Mouse (Mus musculus): Measurements from ENCODE around the gene Cog1. TPM values are rescaled to one million over a fixed set of nuclear protein-coding genes. Genes with fewer than 3 reads are reported as not detected.

The Cog1 gene
- polyA plus RNA-seq, 1 experiment from 2014 or later: 35.0 TPM

DNA sequence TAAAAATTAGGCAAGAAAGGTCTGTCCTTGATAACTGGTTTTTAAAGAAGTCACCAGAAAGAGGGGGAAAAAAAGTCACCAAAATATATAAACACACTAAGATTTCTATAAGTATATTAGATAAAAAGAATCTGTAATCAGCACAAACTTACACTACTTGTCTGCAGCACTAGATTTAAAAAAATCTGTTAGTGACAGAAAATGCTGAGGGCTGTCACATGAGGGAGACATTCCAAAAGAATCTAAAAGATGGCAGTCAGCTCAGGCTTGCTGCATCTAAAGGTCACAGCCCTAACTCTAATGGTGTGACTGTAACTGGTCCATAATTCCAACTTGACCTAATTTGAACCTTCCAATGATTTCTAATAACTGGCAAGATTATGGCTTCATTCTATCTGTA lies 33.0 kb downstream of the Cog1 start:
- Histone ChIP-seq H3K27me3 (ENCODE audit: control insufficient read depth, insufficient read depth, low read length) (no peaks in the 10 kb centered on the region), H3K4me3 (ENCODE audit: low read depth, low read length) (no peak overlapping the region; the same call in 1 of the 2 replicates), H3K4me1 (ENCODE audit: control insufficient read depth, insufficient read depth, low read length) (peaks cover 24% of the 10 kb centered on the region), H3K9me3 (ENCODE audit: control insufficient read depth, low read length) (no peaks in the 10 kb centered on the region), H3K27ac (ENCODE audit: low read depth, low read length) (no peak overlapping the region), H3K9ac (replicated peaks; ENCODE audit: low read depth, low read length) (no peak overlapping the region), H3K4me2 (ENCODE audit: low read depth, low read length) (peak overlapping the region; percentile 81; the same call in 1 of the 2 replicates), H3K36me3 (ENCODE audit: control insufficient read depth, insufficient read depth, low read length) (no peaks in the 10 kb centered on the region)
- ATAC-seq (ENCODE audit: low read depth): no peak

DNA sequence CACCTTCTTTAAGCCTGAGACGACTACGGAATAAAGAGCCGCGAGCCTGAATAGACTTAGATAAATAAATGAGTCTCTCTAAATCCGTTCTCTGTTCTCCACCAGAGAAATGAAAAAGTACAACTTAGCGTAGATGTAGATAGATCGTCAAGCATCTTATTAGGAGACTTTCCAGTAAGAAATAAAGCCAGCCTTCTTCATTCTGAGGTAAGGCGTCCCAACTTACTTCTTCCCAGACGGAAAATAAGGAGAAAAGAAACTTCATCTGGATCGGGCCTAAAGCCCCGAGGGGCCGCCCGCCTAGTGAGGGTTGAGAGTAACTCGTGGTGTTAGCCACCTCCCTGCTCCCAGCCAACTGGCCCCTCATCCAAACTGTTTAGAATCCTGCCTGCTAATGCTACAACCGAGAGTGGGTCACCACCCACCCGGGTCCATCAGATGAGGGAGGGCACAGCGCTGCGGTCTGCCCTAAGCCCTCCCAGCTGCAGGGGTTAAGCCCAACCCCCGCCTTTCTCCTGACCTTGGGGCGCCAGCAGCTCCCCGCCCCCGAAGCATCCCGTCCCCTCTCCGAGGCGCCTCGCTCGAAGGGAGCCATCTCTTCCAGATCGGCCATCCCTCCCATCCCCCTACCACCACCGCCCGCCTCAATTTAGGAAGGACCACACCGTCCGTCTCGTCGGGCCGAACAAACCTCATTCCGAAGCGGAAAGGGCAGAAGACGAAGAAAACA lies 34.1 kb downstream of the Cog1 start:
- peak overlapping the region; percentile 89 for H3K27ac ChIP-seq (ENCODE audit: low read depth, low read length)
- H3K4me2 ChIP-seq (ENCODE audit: low read depth, low read length): peak overlapping the region; percentile 81
- peaks cover 25% of the 10 kb centered on the region for H3K4me1 ChIP-seq (ENCODE audit: control insufficient read depth, insufficient read depth, low read length)
- H3K9ac ChIP-seq (replicated peaks; ENCODE audit: low read depth, low read length): peak overlapping the region; percentile 78
- peaks cover 3% of the 10 kb centered on the region for H3K36me3 ChIP-seq (ENCODE audit: control insufficient read depth, insufficient read depth, low read length)
- H3K9me3 ChIP-seq (ENCODE audit: control insufficient read depth, low read length): no peaks in the 10 kb centered on the region
- 3% methylated on average over 37 of the region's 38 CpGs for WGBS
- H3K27me3 ChIP-seq (ENCODE audit: control insufficient read depth, insufficient read depth, low read length): no peaks in the 10 kb centered on the region
- H3K4me3 ChIP-seq (ENCODE audit: low read depth, low read length): peak overlapping the region; percentile 95
- peak; percentile 41 for ATAC-seq (ENCODE audit: low read depth)

DNA sequence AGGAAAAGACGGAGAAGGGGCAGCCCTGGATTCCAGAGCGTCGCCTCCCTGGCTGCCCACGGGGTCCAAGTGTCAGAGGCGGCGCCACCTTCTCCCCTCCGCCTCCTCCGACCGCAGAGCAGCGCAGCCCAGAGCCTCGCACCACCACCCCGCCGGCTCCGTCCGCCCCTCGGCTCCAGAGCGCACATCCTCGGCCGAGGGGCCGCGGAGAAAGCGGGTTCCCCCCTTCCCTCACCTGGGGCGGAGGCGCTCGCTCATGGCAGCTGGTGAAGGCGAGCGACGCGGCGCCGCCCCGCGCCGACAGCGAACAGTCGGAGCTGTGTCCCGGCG lies 34.6 kb downstream of the Cog1 start:
- Histone ChIP-seq H3K4me3 (ENCODE audit: low read depth, low read length) (peak overlapping the region; percentile 95), H3K4me1 (ENCODE audit: control insufficient read depth, insufficient read depth, low read length) (peaks cover 25% of the 10 kb centered on the region), H3K27me3 (ENCODE audit: control insufficient read depth, insufficient read depth, low read length) (no peaks in the 10 kb centered on the region), H3K36me3 (ENCODE audit: control insufficient read depth, insufficient read depth, low read length) (peaks cover 8% of the 10 kb centered on the region), H3K9me3 (ENCODE audit: control insufficient read depth, low read length) (no peaks in the 10 kb centered on the region), H3K4me2 (ENCODE audit: low read depth, low read length) (peak overlapping the region; percentile 81), H3K27ac (ENCODE audit: low read depth, low read length) (peak overlapping the region; percentile 89), H3K9ac (replicated peaks; ENCODE audit: low read depth, low read length) (peak overlapping the region; percentile 78)
- peak; percentile 81; the same call in 1 of the 2 replicates for ATAC-seq (ENCODE audit: low read depth)
- WGBS: 0% methylated on average over 29 of the region's 38 CpGs

DNA sequence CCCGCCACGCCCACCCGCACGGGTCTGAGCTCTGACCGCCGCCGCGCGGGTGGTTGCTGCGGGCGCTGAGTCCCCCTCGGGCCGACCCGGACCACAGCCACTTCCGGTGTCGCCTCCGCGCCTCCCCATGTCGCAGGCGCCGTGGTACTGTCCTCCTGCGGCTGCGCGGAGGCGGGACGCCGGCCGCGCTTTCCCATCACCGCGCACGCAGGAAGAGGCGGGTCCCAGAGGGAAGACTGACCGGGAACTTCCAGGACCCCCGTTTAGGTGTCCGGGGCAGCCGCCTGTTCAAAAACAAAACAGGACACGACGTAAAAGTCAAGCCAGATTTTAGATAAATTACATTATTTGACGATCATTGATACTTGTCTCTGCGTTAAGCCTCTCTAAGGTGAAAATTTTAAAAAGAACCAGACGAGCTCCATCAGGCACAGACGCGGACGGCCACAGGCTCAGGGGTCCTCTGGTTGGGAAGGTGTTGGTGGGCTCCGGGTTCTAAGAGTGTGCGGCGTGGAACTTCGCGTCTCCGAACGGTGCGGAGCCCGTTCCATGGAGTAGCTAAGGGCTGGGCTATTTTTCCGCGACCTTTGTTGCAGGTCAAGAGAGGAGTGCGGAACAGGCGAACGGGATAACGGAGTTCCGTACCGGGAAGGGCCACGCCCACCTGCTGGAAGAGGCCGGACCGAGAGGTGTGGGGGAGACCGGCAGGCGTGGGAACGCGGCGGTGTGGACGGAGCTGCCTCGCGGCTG lies 35.2 kb downstream of the Cog1 start, which contains the start of the genes Fam104a and D11Wsu47e:
TSS of gene Fam104a (minus strand) at position 199 of the 750 bp plus-strand sequence.
TSS of gene D11Wsu47e (plus strand) at position 456 of the 750 bp plus-strand sequence.
- peaks cover 25% of the 10 kb centered on the region for H3K4me1 ChIP-seq (ENCODE audit: control insufficient read depth, insufficient read depth, low read length)
- H3K36me3 ChIP-seq (ENCODE audit: control insufficient read depth, insufficient read depth, low read length): peaks cover 14% of the 10 kb centered on the region
- peak within 1 kb of the TSS; percentile 89 for H3K27ac ChIP-seq (ENCODE audit: low read depth, low read length)
- no peaks in the 10 kb centered on the region for H3K9me3 ChIP-seq (ENCODE audit: control insufficient read depth, low read length)
- peak within 1 kb of the TSS; percentile 84 for H3K4me2 ChIP-seq (ENCODE audit: low read depth, low read length)
- ATAC-seq (ENCODE audit: low read depth): peak; percentile 96
- H3K27me3 ChIP-seq (ENCODE audit: control insufficient read depth, insufficient read depth, low read length): no peaks in the 10 kb centered on the region
- H3K9ac ChIP-seq (replicated peaks; ENCODE audit: low read depth, low read length): peak within 1 kb of the TSS; percentile 78
- H3K4me3 ChIP-seq (ENCODE audit: low read depth, low read length): peak within 1 kb of the TSS; percentile 95
- under 1% methylated on average over 73 of the region's 73 CpGs for WGBS

DNA sequence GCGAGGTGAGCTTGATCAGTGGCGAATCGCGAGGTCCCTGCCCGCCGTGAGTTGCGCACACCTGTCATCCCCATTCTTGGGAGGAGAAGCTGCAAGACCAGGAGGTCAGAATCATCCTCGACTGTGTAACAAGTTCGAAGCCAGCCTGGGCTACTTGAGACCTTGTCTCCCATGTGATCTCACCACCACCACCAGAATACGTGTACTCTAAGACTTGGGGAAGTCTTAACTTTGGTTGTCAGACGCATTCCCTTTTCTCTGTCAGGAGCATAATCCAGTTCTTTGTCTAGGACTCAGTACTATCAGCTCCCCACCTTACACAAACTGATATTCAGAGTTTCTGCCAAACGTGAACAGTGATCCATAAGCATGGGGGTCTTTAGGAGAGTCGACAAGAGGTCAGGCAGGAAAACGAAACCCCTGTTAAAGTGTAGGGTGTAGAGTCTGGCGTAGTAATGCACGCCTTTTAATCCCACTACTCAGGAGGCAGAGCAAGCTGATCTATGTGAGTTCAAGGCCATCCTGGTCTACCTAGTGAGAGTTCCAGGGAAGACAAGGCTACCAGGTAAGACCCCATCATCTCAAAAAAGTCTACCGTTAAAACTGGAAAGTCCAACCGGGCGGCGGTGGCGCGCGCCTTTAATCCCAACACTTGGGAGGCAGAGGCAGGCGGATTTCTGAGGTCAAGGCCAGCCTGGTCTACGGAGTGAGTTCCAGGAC lies 35.9 kb downstream of the Cog1 start:
- Histone ChIP-seq H3K4me2 (ENCODE audit: low read depth, low read length) (peak overlapping the region; percentile 84), H3K9me3 (ENCODE audit: control insufficient read depth, low read length) (no peaks in the 10 kb centered on the region), H3K27ac (ENCODE audit: low read depth, low read length) (no peak overlapping the region), H3K4me3 (ENCODE audit: low read depth, low read length) (peak overlapping the region; percentile 95), H3K9ac (replicated peaks; ENCODE audit: low read depth, low read length) (peak overlapping the region; percentile 72), H3K4me1 (ENCODE audit: control insufficient read depth, insufficient read depth, low read length) (peaks cover 25% of the 10 kb centered on the region), H3K36me3 (ENCODE audit: control insufficient read depth, insufficient read depth, low read length) (peaks cover 15% of the 10 kb centered on the region), H3K27me3 (ENCODE audit: control insufficient read depth, insufficient read depth, low read length) (no peaks in the 10 kb centered on the region)
- ATAC-seq (ENCODE audit: low read depth): no peak
- 42% methylated on average over 25 of the region's 25 CpGs for WGBS

DNA sequence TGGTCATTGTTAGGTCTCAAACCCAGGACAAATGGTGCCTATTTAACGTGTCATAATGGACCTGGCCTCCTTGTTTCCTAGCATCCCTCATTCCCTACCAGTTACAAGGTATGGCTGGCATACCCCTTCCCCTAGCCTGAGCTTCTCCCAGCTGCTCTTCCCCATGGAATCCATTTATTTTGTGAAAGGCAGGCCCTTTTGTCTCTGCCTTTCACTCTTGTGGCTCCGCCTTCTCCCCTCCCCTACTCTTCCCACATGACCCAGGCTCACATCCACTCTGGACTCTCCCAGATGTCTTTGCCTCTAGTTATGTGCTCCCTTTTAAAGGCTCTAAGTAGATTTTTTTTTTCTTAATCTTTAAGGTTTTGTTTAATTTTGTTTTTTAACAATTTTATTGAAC lies 38.1 kb downstream of the Cog1 start:
- H3K36me3 ChIP-seq (ENCODE audit: control insufficient read depth, insufficient read depth, low read length): peaks cover 21% of the 10 kb centered on the region

DNA sequence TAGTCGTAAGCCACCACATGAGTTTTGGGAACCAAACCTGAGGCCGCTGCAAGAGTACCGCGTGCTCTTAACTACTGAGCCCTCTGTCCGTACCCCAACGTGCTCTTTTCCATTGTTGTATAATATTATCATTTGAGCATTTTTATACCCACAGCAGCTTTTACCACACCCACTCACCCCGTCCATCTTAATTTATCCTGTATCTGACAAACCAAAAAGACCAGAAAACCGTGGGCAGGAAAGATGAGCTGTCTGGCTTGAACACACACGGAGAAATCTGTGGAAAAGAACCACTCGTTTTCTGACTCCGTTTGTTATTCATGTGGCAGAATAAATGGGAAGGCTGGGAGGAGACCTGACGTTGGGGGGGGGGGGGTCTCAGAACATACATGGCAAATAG lies 41.5 kb downstream of the Cog1 start:
- Histone ChIP-seq H3K4me2 (ENCODE audit: low read depth, low read length) (no peak overlapping the region), H3K4me1 (ENCODE audit: control insufficient read depth, insufficient read depth, low read length) (peaks cover 7% of the 10 kb centered on the region; the same call in 1 of the 2 replicates), H3K36me3 (ENCODE audit: control insufficient read depth, insufficient read depth, low read length) (peaks cover 46% of the 10 kb centered on the region), H3K9me3 (ENCODE audit: control insufficient read depth, low read length) (no peaks in the 10 kb centered on the region), H3K27ac (ENCODE audit: low read depth, low read length) (no peak overlapping the region), H3K9ac (replicated peaks; ENCODE audit: low read depth, low read length) (no peak overlapping the region), H3K27me3 (ENCODE audit: control insufficient read depth, insufficient read depth, low read length) (no peaks in the 10 kb centered on the region), H3K4me3 (ENCODE audit: low read depth, low read length) (no peak overlapping the region)
- 87% methylated on average over 12 of the region's 12 CpGs for WGBS
- no peak for ATAC-seq (ENCODE audit: low read depth)

More for the DNA sequence above, 38.1 kb downstream of the Cog1 start:
- Histone ChIP-seq H3K27me3 (ENCODE audit: control insufficient read depth, insufficient read depth, low read length) (no peaks in the 10 kb centered on the region), H3K9ac (replicated peaks; ENCODE audit: low read depth, low read length) (no peak overlapping the region), H3K4me2 (ENCODE audit: low read depth, low read length) (no peak overlapping the region), H3K4me1 (ENCODE audit: control insufficient read depth, insufficient read depth, low read length) (peaks cover 25% of the 10 kb centered on the region), H3K4me3 (ENCODE audit: low read depth, low read length) (no peak overlapping the region), H3K9me3 (ENCODE audit: control insufficient read depth, low read length) (no peaks in the 10 kb centered on the region), H3K27ac (ENCODE audit: low read depth, low read length) (no peak overlapping the region)
- no peak for ATAC-seq (ENCODE audit: low read depth)
- WGBS: 21% methylated on average over 2 of the region's 2 CpGs

DNA sequence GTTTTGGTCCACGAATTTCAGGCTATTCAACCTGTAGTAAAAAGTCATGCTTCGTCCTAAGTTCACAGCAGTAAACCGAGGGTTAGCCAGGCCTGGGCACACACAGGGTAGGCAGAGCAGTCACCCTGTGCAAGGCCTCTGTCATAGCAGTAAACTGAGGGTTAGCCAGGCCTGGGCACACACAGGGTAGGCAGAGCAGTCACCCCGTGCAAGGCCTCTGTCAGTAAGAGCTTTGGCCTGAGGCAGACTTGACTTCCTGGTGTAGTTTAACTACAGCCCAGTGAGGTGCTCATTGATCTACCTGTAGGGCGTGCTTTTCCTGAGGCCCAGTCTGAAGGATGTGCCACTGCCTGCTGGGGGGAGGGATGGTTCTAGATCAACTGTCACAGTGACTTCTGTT lies 42.3 kb downstream of the Cog1 start:
- Histone ChIP-seq H3K9me3 (ENCODE audit: control insufficient read depth, low read length) (no peaks in the 10 kb centered on the region), H3K4me2 (ENCODE audit: low read depth, low read length) (no peak overlapping the region), H3K4me1 (ENCODE audit: control insufficient read depth, insufficient read depth, low read length) (peaks cover 7% of the 10 kb centered on the region; the same call in 1 of the 2 replicates), H3K9ac (replicated peaks; ENCODE audit: low read depth, low read length) (no peak overlapping the region), H3K36me3 (ENCODE audit: control insufficient read depth, insufficient read depth, low read length) (peaks cover 49% of the 10 kb centered on the region), H3K27me3 (ENCODE audit: control insufficient read depth, insufficient read depth, low read length) (no peaks in the 10 kb centered on the region), H3K4me3 (ENCODE audit: low read depth, low read length) (no peak overlapping the region), H3K27ac (ENCODE audit: low read depth, low read length) (no peak overlapping the region)
- WGBS: 95% methylated on average over 5 of the region's 5 CpGs
- no peak for ATAC-seq (ENCODE audit: low read depth)

All from neural tube, embryonic 14.5 days (tissue).